Mouse (Mus musculus) bone marrow, adult 2 months (tissue): ENCODE results near the gene Pacrg.

Source experiments
- CTCF ChIP-seq: fragments of 200-500 bp; IDR thresholded peaks from 2 replicates; pipeline ENCODE4 v1.5.1; 2011; ENCODE audit warnings: low read length, control low read depth; ENCODE audit not compliant: control insufficient read depth, insufficient read depth
- POLR2A ChIP-seq: fragments of 200-500 bp; IDR thresholded peaks from 2 replicates; pipeline ENCODE4 v1.6.1; 2011; ENCODE audit warnings: low read depth, mild to moderate bottlenecking, control low read depth, low read length, borderline replicate concordance; ENCODE audit not compliant: control insufficient read depth

- TF ChIP-seq CTCF (no peak), POLR2A (no peak)
These were observed 277.2 kb downstream of the Pacrg start for GRCm38 (mm10) chr17:10562871-10563270.
